Comparison of ENCODE assay signal across 9 mouse cellular contexts in genomic region chr4:134762360-134762759, GRCm38 (mm10). TPM values are rescaled to one million over a fixed set of nuclear protein-coding genes. Genes with fewer than 3 reads are reported as not detected.
A peak's percentile ranks its signal among the peaks of the same experiment; 100 is the strongest.
DNase-seq lines count a peak whose midpoint lies in the region; ATAC-seq and TF ChIP-seq lines count a peak whose summit lies in the region.
"Had no signal": no experiment of that assay in that cellular context is flagged by ENCODE, and none has a peak within 500 bp of the region (broad histone marks: within the 10 kb centered on the region; RNA-seq: fewer than 3 reads in every experiment).

No protein-coding gene starts in this region.

- H3K9ac ChIP-seq in heart, embryonic 12.5 days, result peak overlapping the region; percentile 10; the same call in 1 of the 2 replicates
- H3K9ac ChIP-seq in liver, postnatal 0 days (replicated peaks), result peak overlapping the region; percentile 58; the same call in 1 of the 2 replicates

- no peaks in the 10 kb centered on the region for H3K36me3 ChIP-seq in heart, embryonic 12.5 days
- peaks cover 76% of the 10 kb centered on the region for H3K36me3 ChIP-seq in G1E (replicated peaks)
- no peaks in the 10 kb centered on the region; the same call in 1 of the 2 replicates for H3K36me3 ChIP-seq in liver, postnatal 0 days (replicated peaks; ENCODE audit: insufficient read depth, low read length)

- intact Hi-C loops in heart, postnatal 25 days (cut with DNase I), result no loop called here

- TF ChIP-seq EP300 in liver, postnatal 0 days (IDR thresholded peaks at IDR 0.05; ENCODE audit: low read depth), result no peak

- ATAC-seq in heart, embryonic 12.5 days (ENCODE audit: insufficient number of reproducible peaks, low FRiP score), result no peak
- peak; percentile 47 for ATAC-seq in G1E (ENCODE audit: extremely low read depth, insufficient number of reproducible peaks, low FRiP score, poor library complexity, severe bottlenecking)
- ATAC-seq in granulocyte monocyte progenitor cell, adult 5-6 weeks (replicated peaks; ENCODE audit: poor library complexity, severe bottlenecking), result peak; percentile 47
- peak; percentile 4; the same call in 1 of the 2 replicates for ATAC-seq in liver, postnatal 0 days

- TF ChIP-seq CTCF in G1E (IDR thresholded peaks at IDR 0.05; ENCODE audit: low read depth, low read length), result no peak
- TF ChIP-seq CTCF in liver, postnatal 0 days (IDR thresholded peaks at IDR 0.05; ENCODE audit: low read depth), result no peak

- no peak overlapping the region for H3K27ac ChIP-seq in heart, embryonic 12.5 days (ENCODE audit: poor library complexity, severe bottlenecking)
- peak overlapping the region; percentile 93 for H3K27ac ChIP-seq in liver, postnatal 0 days (ENCODE audit: low read depth)

- peaks cover 78% of the 10 kb centered on the region for H3K4me1 ChIP-seq in heart, embryonic 12.5 days (replicated peaks)
- H3K4me1 ChIP-seq in G1E (ENCODE audit: insufficient read depth, low read depth, low read length), result peaks cover 96% of the 10 kb centered on the region
- peaks cover 93% of the 10 kb centered on the region for H3K4me1 ChIP-seq in liver, postnatal 0 days (ENCODE audit: insufficient read depth)

- no peaks in the 10 kb centered on the region for H3K9me3 ChIP-seq in heart, embryonic 12.5 days (replicated peaks)
- H3K9me3 ChIP-seq in G1E (replicated peaks), result no peaks in the 10 kb centered on the region
- H3K9me3 ChIP-seq in liver, postnatal 0 days (ENCODE audit: low read length), result no peaks in the 10 kb centered on the region

- DNase-seq in heart, postnatal 25 days (ENCODE audit: low spot score), result no peak
- peak; percentile 63 for DNase-seq in G1E (ENCODE audit: low spot score)
- peak; percentile 59 for DNase-seq in liver, postnatal 0 days
- DNase-seq in retina, embryonic 14.5 days (ENCODE audit: low spot score), result no peak
- DNase-seq in right cerebral cortex, postnatal 36 days (ENCODE audit: low spot score in 2 of 2), result no peak
- no peak for DNase-seq in thymus, adult 18-20 months
- DNase-seq: adrenal gland, postnatal 25 days had no signal

- H3K27me3 ChIP-seq in heart, embryonic 12.5 days (replicated peaks), result no peaks in the 10 kb centered on the region
- no peaks in the 10 kb centered on the region for H3K27me3 ChIP-seq in G1E (ENCODE audit: insufficient read depth, low read length)
- H3K27me3 ChIP-seq in liver, postnatal 0 days (ENCODE audit: insufficient read depth, low read length), result no peaks in the 10 kb centered on the region

- H3K4me3 ChIP-seq in heart, embryonic 12.5 days, result no peak overlapping the region
- H3K4me3 ChIP-seq in G1E (ENCODE audit: low read depth, low read length), result peak overlapping the region; percentile 67; the same call in 1 of the 2 replicates
- peak overlapping the region; percentile 5; the same call in 1 of the 2 replicates for H3K4me3 ChIP-seq in liver, postnatal 0 days (ENCODE audit: low read depth, low read length)

- no peak overlapping the region for H3K4me2 ChIP-seq in heart, embryonic 12.5 days
- peak overlapping the region; percentile 67 for H3K4me2 ChIP-seq in liver, postnatal 0 days (ENCODE audit: low read depth, low read length)

- WGBS in heart, embryonic 12.5 days, result 77% methylated on average over 6 of the region's 6 CpGs
- WGBS in liver, postnatal 0 days (ENCODE audit: insufficient replicate concordance), result 22% methylated on average over 6 of the region's 6 CpGs

RNA-seq across cellular contexts. Expression of gene Ldlrap1, which starts 5.5 kb away (rescaled TPM):
- 16.5 and 17.8 TPM in 2 replicates for polyA plus RNA-seq in heart, embryonic 12.5 days (2016; fragmentation: Nextera tagmentation; extraction: Ambion mirVana)
- 10 to 100 TPM; 14.1 to 15.5 TPM for total RNA-seq in heart, postnatal 25 days (2021)
- total RNA-seq in G1E (2014; fragmentation: Nextera tagmentation), result 23.3 and 23.4 TPM in 2 replicates
- 9.4 TPM in 2 replicates for total RNA-seq in G1E (2017)
- polyA plus RNA-seq in G1E (2012), result 12.8 and 14.6 TPM in 2 replicates
- 28.4 and 30.6 TPM in 2 replicates for total RNA-seq in granulocyte monocyte progenitor cell, adult 5-6 weeks (2014; fragmentation: Nextera tagmentation)
- 10.1 and 10.2 TPM in 2 replicates for total RNA-seq in granulocyte monocyte progenitor cell, adult 5-6 weeks (2017)
- polyA plus RNA-seq in liver, postnatal 0 days (2015; fragmentation: Nextera tagmentation; extraction: Ambion mirVana), result 14.8 and 15.4 TPM in 2 replicates

RNA-seq across cellular contexts. Expression of gene Man1c1, which starts 58.3 kb away (rescaled TPM):
- 11.6 and 12.2 TPM in 2 replicates for polyA plus RNA-seq in heart, embryonic 12.5 days (2016; fragmentation: Nextera tagmentation; extraction: Ambion mirVana)
- 10 to 100 TPM; 21.0 to 25.0 TPM for total RNA-seq in heart, postnatal 25 days (2021)
- total RNA-seq in G1E (2014; fragmentation: Nextera tagmentation) (not detected in 2 replicates), G1E (2017) (0.05 TPM in 1 of 2 replicates, not detected in the other)
- not detected in 2 replicates for polyA plus RNA-seq in G1E (2012)
- total RNA-seq in granulocyte monocyte progenitor cell, adult 5-6 weeks (2014; fragmentation: Nextera tagmentation), result 9.5 and 11.6 TPM in 2 replicates
- 4.8 and 5.1 TPM in 2 replicates for total RNA-seq in granulocyte monocyte progenitor cell, adult 5-6 weeks (2017)
- 1.5 and 1.7 TPM in 2 replicates for polyA plus RNA-seq in liver, postnatal 0 days (2015; fragmentation: Nextera tagmentation; extraction: Ambion mirVana)

Comparison
In these comparisons a context has a peak if more than half of its experiments do, and no peak if none do; other contexts are left out.
1. DNase-seq: peak in G1E (single experiment) and liver, postnatal 0 days (single experiment); none in heart, postnatal 25 days (single experiment), retina, embryonic 14.5 days (single experiment), right cerebral cortex, postnatal 36 days (0 of 2) and thymus, adult 18-20 months (0 of 2).
2. RNA of gene Man1c1, which starts 58.3 kb away (total RNA-seq): 21.0 to 25.0 TPM in heart, postnatal 25 days and 4.8 to 11.6 TPM in granulocyte monocyte progenitor cell, adult 5-6 weeks; 0.05 TPM in G1E; every median in the first group is over 4 times any median in the second.